Mouse (Mus musculus) stomach, postnatal 0 days (tissue): ENCODE data around the gene Slc31a1. TPM values are rescaled to one million over a fixed set of nuclear protein-coding genes. Genes with fewer than 3 reads are reported as not detected.
A peak's percentile ranks its signal among the peaks of the same experiment; 100 is the strongest.

Experiments used
- ATAC-seq: fragments of 200-750 bp; cut with Nextera tagmentation; 2 replicates; pipeline ENCODE4 v1.8.0; 2017; ENCODE audit not compliant: low FRiP score, low TSS enrichment
- DNase-seq: peaks from one replicate; pipeline ENCODE4 v3.0.0-alpha.2; 2016; ENCODE audit warnings: low spot score
- H3K27ac ChIP-seq: fragments of 300-500 bp; sonication (generic); replicated peaks from 2 replicates; pipeline ENCODE4 v1.5.1; 2014; ENCODE audit warnings: mild to moderate bottlenecking, control low read depth
- H3K27me3 ChIP-seq: fragments of 300-500 bp; sonication (generic); 2 replicates; pipeline ENCODE4 v1.6.1; 2014; ENCODE audit warnings: low read length; ENCODE audit not compliant: control insufficient read depth, insufficient read depth
- H3K36me3 ChIP-seq: fragments of 300-500 bp; sonication (generic); 2 replicates; pipeline ENCODE4 v1.6.1; 2014; ENCODE audit warnings: low read length, mixed read lengths; ENCODE audit not compliant: control insufficient read depth, insufficient read depth
- H3K4me1 ChIP-seq: fragments of 300-500 bp; sonication (generic); replicated peaks from 2 replicates; pipeline ENCODE4 v1.6.1; 2014; ENCODE audit warnings: antibody characterized with exemption; ENCODE audit not compliant: control insufficient read depth, insufficient read depth
- H3K4me2 ChIP-seq: fragments of 300-500 bp; sonication (generic); replicated peaks from 2 replicates; pipeline ENCODE4 v1.6.1; 2014; ENCODE audit warnings: low read depth, mild to moderate bottlenecking, control low read depth, moderate library complexity
- H3K4me3 ChIP-seq: fragments of 300-500 bp; sonication (generic); 2 replicates; pipeline ENCODE4 v1.5.1; 2014; ENCODE audit warnings: low read depth, low read length, control low read depth
- H3K9ac ChIP-seq: fragments of 300-500 bp; sonication (generic); 2 replicates; pipeline ENCODE4 v1.6.1; 2014; ENCODE audit warnings: mild to moderate bottlenecking, low read length, control low read depth, mixed read lengths
- H3K9me3 ChIP-seq: fragments of 300-500 bp; sonication (generic); 2 replicates; pipeline ENCODE4 v1.6.1; 2016; ENCODE audit warnings: low read length; ENCODE audit not compliant: control insufficient read depth
- CTCF ChIP-seq: IDR thresholded peaks from 2 replicates; pipeline ENCODE4 v1.5.1; 2016; ENCODE audit warnings: antibody characterized with exemption, low read depth, mild to moderate bottlenecking, moderate library complexity
- EP300 ChIP-seq: optimal IDR thresholded peaks from 2 replicates; pipeline ENCODE3; 2016; ENCODE audit warnings: antibody characterized with exemption
- WGBS: fragments of 180-500 bp; shearing (Covaris S2); extraction: QIAGEN DNeasy Blood & Tissue Kit; methylation state at CpG from one replicate; pipeline ENCODE4 v1.1.7; 2014; 5-methylcytosine and 5-hydroxymethylcytosine counted together
- polyA plus RNA-seq: library from polyadenylated mRNA; unstranded; fragments of >200 nt; fragmentation: Nextera tagmentation; extraction: Ambion mirVana; gene quantifications from 2 replicates; pipeline ENCODE4 v1.2.1, GENCODE M21; 2015

Slc31a1 gene
- polyA plus RNA-seq, 1 experiment from 2014 or later, result 51.4 TPM

GRCm38 (mm10) chr4:62389592-62390512, 29.3 kb downstream of the Slc31a1 start:
- DNase-seq, result no peak
- Histone ChIP-seq H3K9me3 (no peaks in the 10 kb centered on the region), H3K9ac (no peak overlapping the region), H3K4me3 (no peak overlapping the region), H3K4me2 (no peak overlapping the region), H3K36me3 (peaks cover 21% of the 10 kb centered on the region), H3K27ac (no peak overlapping the region), H3K4me1 (no peaks in the 10 kb centered on the region), H3K27me3 (no peaks in the 10 kb centered on the region)
- 56% methylated on average over 5 of the region's 5 CpGs for WGBS
- no peak for TF ChIP-seq CTCF
- TF ChIP-seq EP300, result no peak
- ATAC-seq, result peak; percentile 72

DNA sequence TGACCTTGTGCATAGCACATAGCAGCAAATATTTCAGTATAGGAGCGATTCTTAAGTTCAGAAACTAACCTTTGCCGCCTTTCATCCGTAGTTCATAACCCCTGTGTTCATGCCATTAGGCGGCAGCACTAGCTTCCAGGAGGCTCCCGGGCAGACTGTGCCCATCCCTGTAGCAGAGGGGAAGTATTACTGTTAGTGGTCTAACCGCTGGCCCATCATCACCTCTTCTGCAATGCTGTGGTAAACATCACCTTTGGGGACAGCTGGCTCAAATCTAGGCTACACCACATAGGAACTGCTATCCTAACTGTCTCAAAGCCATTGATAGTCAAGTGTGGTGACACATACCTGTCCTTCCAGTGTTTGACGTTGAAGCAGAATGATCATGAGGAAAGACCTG, 31.4 kb downstream of the Slc31a1 start:
- Histone ChIP-seq H3K4me2 (no peak overlapping the region), H3K27me3 (no peaks in the 10 kb centered on the region), H3K4me1 (no peaks in the 10 kb centered on the region), H3K27ac (no peak overlapping the region), H3K36me3 (peaks cover 21% of the 10 kb centered on the region), H3K4me3 (no peak overlapping the region), H3K9me3 (no peaks in the 10 kb centered on the region), H3K9ac (no peak overlapping the region)
- peak; percentile 8; the same call in 1 of the 2 replicates for TF ChIP-seq CTCF
- no peak for TF ChIP-seq EP300
- whole genome bisulfite sequencing, result 81% methylated on average over 7 of the region's 7 CpGs
- no peak for ATAC-seq
- DNase-seq, result no peak

- Histone ChIP-seq H3K36me3 (peaks cover 19% of the 10 kb centered on the region), H3K27ac (no peak overlapping the region), H3K4me3 (no peak overlapping the region), H3K27me3 (no peaks in the 10 kb centered on the region), H3K4me1 (no peaks in the 10 kb centered on the region), H3K9me3 (no peaks in the 10 kb centered on the region), H3K4me2 (no peak overlapping the region), H3K9ac (no peak overlapping the region)
- TF ChIP-seq CTCF (no peak), EP300 (no peak)
- WGBS, result 76% methylated on average over 6 of the region's 6 CpGs
- ATAC-seq, result no peak
- DNase-seq, result no peak
Measured at GRCm38 (mm10) chr4:62393459-62393858, 32.9 kb downstream of the Slc31a1 start.

DNA sequence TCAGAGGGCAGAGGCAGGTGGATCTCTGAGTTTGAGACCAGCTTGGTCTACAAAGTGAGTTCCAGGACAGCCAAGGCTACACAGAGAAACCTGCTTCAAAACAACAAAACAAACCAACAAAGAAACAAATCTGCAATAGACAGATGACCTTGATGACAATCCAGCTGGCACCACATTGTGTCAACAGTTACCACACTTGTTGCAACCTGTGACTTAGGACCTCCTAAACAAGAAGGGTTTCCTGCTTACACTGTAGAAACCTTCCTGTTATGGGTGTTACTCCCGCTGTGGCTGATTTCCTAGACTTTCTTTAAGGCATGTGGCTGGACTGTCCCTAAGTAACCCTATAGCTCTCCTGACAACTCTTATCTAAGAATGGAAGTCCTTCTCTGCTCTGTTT, 35.3 kb downstream of the Slc31a1 start:
- Histone ChIP-seq H3K36me3 (peaks cover 22% of the 10 kb centered on the region), H3K4me3 (no peak overlapping the region), H3K4me2 (no peak overlapping the region), H3K4me1 (no peaks in the 10 kb centered on the region), H3K27me3 (no peaks in the 10 kb centered on the region), H3K9ac (no peak overlapping the region), H3K9me3 (no peaks in the 10 kb centered on the region), H3K27ac (no peak overlapping the region)
- DNase-seq, result no peak
- 95% methylated on average over 1 of the region's 1 CpGs for WGBS
- ATAC-seq, result no peak
- TF ChIP-seq CTCF (no peak), EP300 (no peak)

DNA sequence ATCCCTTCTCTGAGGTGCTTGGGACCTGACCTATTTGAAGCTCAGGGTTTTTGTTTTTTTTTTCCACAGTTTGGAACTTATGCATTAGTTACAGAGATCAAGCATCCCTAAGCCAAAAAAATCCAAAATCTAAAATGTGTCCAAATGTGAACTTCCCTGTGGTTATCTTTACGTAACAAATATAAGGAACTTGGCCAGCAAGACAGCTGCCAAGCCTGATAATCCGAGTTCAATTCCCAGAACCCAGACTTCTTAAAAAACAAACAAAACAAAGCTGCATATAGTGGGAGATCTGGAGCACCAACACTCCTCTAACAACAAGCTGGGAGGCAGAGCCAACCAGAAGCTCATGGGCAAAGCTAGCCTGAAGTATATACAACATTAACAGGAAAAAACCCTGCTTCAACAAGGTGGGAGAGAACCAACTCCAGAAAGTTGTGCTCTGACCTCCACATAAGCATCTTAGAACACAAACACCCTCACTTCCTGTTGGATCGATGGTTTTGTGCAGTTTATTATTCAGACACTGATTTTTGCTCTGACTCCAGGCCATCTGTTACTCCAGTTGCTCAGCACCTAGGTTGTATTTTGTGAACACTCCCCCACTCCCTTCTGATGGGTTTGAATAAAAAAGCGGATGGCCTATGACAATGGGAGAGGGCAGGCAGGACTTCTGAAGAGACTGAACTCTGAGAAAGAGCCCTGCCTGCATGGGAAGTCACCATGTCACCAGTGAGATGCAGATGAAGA, 37.3 kb downstream of the Slc31a1 start:
- ATAC-seq (no peak), DNase-seq (no peak)
- WGBS, result 70% methylated on average over 4 of the region's 4 CpGs
- Histone ChIP-seq H3K27ac (no peak overlapping the region), H3K9me3 (no peaks in the 10 kb centered on the region), H3K4me2 (no peak overlapping the region), H3K36me3 (peaks cover 19% of the 10 kb centered on the region), H3K4me3 (no peak overlapping the region), H3K27me3 (no peaks in the 10 kb centered on the region), H3K9ac (no peak overlapping the region), H3K4me1 (no peaks in the 10 kb centered on the region)
- no peak for TF ChIP-seq CTCF
- no peak for TF ChIP-seq EP300

GRCm38 (mm10) chr4:62398956-62399355, 38.4 kb downstream of the Slc31a1 start:
- H3K4me1 ChIP-seq, result no peaks in the 10 kb centered on the region
- H3K4me2 ChIP-seq, result no peak overlapping the region
- H3K27ac ChIP-seq, result no peak overlapping the region
- H3K9me3 ChIP-seq, result no peaks in the 10 kb centered on the region
- no peak for DNase-seq
- WGBS, result 63% methylated on average over 3 of the region's 3 CpGs
- H3K9ac ChIP-seq, result no peak overlapping the region
- H3K4me3 ChIP-seq, result no peak overlapping the region
- no peak for ATAC-seq
- no peaks in the 10 kb centered on the region for H3K27me3 ChIP-seq
- peaks cover 18% of the 10 kb centered on the region for H3K36me3 ChIP-seq
- no peak for TF ChIP-seq EP300
- TF ChIP-seq CTCF, result no peak
